Mouse (Mus musculus) lung, adult 2 months (tissue): ENCODE results near the gene Lmcd1.

ENCODE experiments used
- CTCF ChIP-seq: fragments of 200-500 bp; IDR thresholded peaks from 2 replicates; pipeline ENCODE4 v1.5.1; 2011; ENCODE audit warnings: mild to moderate bottlenecking, low read length, control low read depth; ENCODE audit not compliant: insufficient read depth
- POLR2A ChIP-seq: fragments of 200-500 bp; IDR thresholded peaks from 2 replicates; pipeline ENCODE4 v1.6.1; 2011; ENCODE audit warnings: low read depth, mild to moderate bottlenecking, control low read depth, low read length, borderline replicate concordance; ENCODE audit errors: extremely low read depth

GRCm38 (mm10) chr6:112267661-112268357 lies 5.7 kb upstream of the Lmcd1 start:
- TF ChIP-seq POLR2A (no peak), CTCF (no peak)
